Mouse (Mus musculus): Measurements from ENCODE around the gene Morc1. TPM values are rescaled to one million over a fixed set of nuclear protein-coding genes. Genes with fewer than 3 reads are reported as not detected.

Gene Morc1
- polyA plus RNA-seq, 1 experiment = not detected

DNA sequence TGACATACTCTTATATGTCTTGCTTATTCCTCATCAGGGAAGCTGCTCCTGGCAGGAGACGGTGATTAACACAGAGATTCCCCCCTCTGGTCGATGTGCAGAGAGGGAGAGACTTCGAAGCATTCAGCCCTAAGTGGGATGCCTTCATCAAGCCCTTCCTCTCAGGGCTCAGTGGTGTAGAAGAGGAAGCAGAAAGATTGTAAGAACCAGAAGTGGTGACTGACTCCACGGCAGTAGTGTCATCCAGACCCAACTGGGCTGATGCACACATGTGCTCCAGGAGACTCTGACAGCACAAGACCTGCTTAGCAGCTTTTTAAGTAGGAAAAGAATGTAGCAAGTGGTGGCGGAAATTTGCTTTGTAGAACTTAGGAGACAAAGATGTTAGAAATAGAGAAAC lies 143.0 kb downstream of the Morc1 start:
- H3K27ac ChIP-seq (ENCODE audit: insufficient read depth, low read length) = no peak overlapping the region

DNA sequence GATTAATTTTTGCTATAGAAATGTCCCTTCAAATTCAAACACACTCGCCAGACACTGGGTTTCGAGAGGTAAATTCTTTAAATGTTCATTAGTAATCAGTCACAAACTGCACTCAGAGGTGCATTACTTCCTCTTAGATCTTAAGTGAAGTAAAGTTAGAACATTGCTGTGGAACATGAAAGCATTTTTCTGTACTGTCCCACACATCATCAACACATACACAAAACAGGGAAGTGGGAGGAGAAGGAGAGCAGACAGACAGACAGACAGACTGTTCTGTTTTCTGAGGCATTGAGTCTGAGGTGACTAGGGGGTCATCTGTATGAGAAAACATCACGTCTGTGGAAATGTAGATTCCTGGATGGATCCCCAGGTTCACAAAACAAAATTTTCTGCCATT lies 143.5 kb downstream of the Morc1 start:
- no peaks in the 10 kb centered on the region for H3K4me1 ChIP-seq (ENCODE audit: control insufficient read depth, insufficient read depth, low read length)
- no peak for TF ChIP-seq CTCF (IDR thresholded peaks at IDR 0.05; ENCODE audit: borderline replicate concordance, insufficient read depth, low read length)
- TF ChIP-seq POLR2A (IDR thresholded peaks at IDR 0.05; ENCODE audit: low read depth, low read length) = no peak
- no peak overlapping the region for H3K4me3 ChIP-seq (ENCODE audit: insufficient read depth, low read length)
- H3K27ac ChIP-seq (ENCODE audit: insufficient read depth, low read length) = no peak overlapping the region

More for the DNA sequence above, 143.0 kb downstream of the Morc1 start:
- H3K4me3 ChIP-seq (ENCODE audit: insufficient read depth, low read length) = no peak overlapping the region
- no peak for TF ChIP-seq POLR2A (IDR thresholded peaks at IDR 0.05; ENCODE audit: low read depth, low read length)
- TF ChIP-seq CTCF (IDR thresholded peaks at IDR 0.05; ENCODE audit: borderline replicate concordance, insufficient read depth, low read length) = no peak
- H3K4me1 ChIP-seq (ENCODE audit: control insufficient read depth, insufficient read depth, low read length) = no peaks in the 10 kb centered on the region

DNA sequence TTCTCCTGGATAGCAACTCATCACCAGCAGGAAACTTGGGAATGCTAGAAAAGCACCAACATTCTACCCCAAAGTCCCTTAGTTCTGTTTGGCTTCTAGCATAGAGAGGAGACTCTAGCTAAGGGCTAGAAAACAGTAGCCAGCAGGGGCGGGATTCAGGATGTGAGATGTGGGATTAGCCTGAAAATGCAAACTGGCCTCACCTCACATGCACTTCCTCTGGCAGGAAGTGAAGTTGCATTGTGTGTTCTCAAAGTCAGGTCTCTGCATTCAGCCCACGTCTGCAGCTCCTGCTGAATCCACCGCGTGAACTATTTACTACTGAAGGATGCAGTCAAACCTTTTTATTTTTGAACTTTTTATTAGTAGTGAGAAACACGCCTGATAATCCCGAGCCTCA lies 154.3 kb downstream of the Morc1 start:
- no peak overlapping the region for H3K4me3 ChIP-seq (ENCODE audit: insufficient read depth, low read length)
- H3K4me1 ChIP-seq (ENCODE audit: control insufficient read depth, insufficient read depth, low read length) = no peaks in the 10 kb centered on the region
- TF ChIP-seq CTCF (IDR thresholded peaks at IDR 0.05; ENCODE audit: borderline replicate concordance, insufficient read depth, low read length) (no peak), POLR2A (IDR thresholded peaks at IDR 0.05; ENCODE audit: low read depth, low read length) (no peak)
- no peak overlapping the region for H3K27ac ChIP-seq (ENCODE audit: insufficient read depth, low read length)

DNA sequence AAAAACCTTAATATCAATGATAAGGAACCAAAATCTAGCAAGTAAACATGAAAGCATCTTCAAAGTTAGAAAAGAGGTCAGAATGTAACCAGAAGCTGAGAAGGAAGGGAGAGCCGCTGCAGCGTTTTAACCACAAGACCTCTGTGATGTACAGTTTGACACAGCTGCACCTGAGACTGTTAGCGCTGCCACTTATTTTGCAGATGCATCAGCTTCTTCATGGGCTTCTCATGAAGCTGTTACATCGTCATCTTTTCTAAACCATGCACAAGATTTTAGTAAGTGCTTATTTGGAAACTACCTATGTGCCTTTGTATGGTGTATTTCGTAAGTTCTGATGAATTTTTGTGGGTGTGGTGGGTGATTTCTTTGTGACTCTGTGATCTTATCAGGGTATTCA lies 163.4 kb downstream of the Morc1 start:
- H3K27ac ChIP-seq (ENCODE audit: insufficient read depth, low read length) = no peak overlapping the region
- no peaks in the 10 kb centered on the region for H3K4me1 ChIP-seq (ENCODE audit: control insufficient read depth, insufficient read depth, low read length)
- TF ChIP-seq POLR2A (IDR thresholded peaks at IDR 0.05; ENCODE audit: low read depth, low read length) (no peak), CTCF (IDR thresholded peaks at IDR 0.05; ENCODE audit: borderline replicate concordance, insufficient read depth, low read length) (no peak)
- no peak overlapping the region for H3K4me3 ChIP-seq (ENCODE audit: insufficient read depth, low read length)

DNA sequence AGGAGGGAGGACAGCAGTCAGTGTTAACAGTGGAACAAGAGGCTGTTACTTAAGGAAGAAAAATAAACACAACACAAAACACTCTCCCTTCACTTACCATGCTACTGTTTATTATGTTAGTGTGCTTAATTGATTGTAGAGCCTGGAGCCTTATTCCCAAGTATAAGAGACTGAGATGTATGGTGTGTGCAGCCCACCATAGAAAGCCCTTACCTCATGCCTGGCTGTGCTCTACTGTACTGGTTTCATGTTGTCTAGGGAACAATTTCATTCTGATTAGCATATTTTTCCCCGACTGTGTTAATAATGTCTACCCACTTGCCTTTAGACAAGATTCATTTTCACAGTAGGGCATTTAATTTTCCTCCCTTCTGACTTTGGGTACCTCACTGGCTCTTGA lies 164.2 kb downstream of the Morc1 start:
- H3K27ac ChIP-seq (ENCODE audit: insufficient read depth, low read length) = no peak overlapping the region
- no peaks in the 10 kb centered on the region for H3K4me1 ChIP-seq (ENCODE audit: control insufficient read depth, insufficient read depth, low read length)
- H3K4me3 ChIP-seq (ENCODE audit: insufficient read depth, low read length) = no peak overlapping the region
- TF ChIP-seq CTCF (IDR thresholded peaks at IDR 0.05; ENCODE audit: borderline replicate concordance, insufficient read depth, low read length) = no peak
- TF ChIP-seq POLR2A (IDR thresholded peaks at IDR 0.05; ENCODE audit: low read depth, low read length) = no peak

DNA sequence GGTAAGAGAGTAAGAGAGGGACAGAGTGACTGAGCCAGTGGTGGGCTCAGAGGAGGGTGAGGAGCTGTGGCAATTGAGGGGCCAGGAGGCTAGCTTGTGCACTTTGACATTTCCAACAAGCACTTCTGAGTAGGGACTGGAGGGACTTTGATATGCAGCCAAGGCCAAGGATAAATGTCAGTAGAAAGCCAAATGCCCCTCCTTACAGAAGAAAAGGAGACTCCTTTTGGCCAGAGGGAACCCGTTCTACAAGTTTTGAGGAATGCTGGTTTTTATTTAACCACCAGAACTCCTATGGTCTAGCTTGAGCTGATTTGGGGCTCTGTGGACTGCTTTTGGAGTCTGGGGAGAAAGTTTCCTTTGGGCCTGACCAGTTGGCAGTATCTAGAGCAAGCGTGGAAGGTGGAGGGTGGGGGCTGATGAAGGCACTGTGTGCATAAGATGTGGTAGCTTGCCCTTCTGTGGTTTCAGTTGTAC lies 172.7 kb downstream of the Morc1 start:
- TF ChIP-seq POLR2A (IDR thresholded peaks at IDR 0.05; ENCODE audit: low read depth, low read length) (no peak), CTCF (IDR thresholded peaks at IDR 0.05; ENCODE audit: borderline replicate concordance, insufficient read depth, low read length) (no peak)
- no peak overlapping the region for H3K4me3 ChIP-seq (ENCODE audit: insufficient read depth, low read length)
- H3K27ac ChIP-seq (ENCODE audit: insufficient read depth, low read length) = no peak overlapping the region
- H3K4me1 ChIP-seq (ENCODE audit: control insufficient read depth, insufficient read depth, low read length) = no peaks in the 10 kb centered on the region

DNA sequence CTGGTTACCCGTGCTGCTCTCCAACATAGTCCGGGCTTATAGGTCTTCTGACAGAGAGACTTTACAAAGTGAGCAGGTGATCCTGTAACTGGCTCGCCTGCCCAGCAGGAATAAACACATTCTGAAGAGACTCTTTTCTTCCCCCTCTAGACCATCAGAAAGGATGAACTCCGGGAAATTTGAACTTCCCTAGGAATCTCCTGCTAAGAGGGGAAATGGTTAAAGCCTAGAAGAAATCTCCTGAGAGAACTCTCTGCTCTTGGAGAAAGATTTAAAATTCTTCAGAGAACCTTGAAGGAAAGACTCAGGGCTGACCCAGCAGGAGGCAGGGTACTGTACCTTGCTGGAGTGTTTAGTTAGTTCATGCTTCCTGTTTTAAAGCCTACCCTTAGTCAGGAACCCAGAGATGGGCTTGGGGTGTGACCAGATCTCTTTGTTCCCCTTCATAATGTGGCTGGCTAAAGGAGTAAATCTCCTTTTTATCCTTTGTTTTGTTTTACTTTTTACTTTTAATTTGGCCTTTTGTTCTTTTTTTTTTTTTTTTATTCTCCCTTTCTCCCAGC lies 175.5 kb downstream of the Morc1 start:
- no peak overlapping the region for H3K4me3 ChIP-seq (ENCODE audit: insufficient read depth, low read length)
- no peak for TF ChIP-seq CTCF (IDR thresholded peaks at IDR 0.05; ENCODE audit: borderline replicate concordance, insufficient read depth, low read length)
- no peak for TF ChIP-seq POLR2A (IDR thresholded peaks at IDR 0.05; ENCODE audit: low read depth, low read length)
- no peak overlapping the region for H3K27ac ChIP-seq (ENCODE audit: insufficient read depth, low read length)
- no peaks in the 10 kb centered on the region for H3K4me1 ChIP-seq (ENCODE audit: control insufficient read depth, insufficient read depth, low read length)

DNA sequence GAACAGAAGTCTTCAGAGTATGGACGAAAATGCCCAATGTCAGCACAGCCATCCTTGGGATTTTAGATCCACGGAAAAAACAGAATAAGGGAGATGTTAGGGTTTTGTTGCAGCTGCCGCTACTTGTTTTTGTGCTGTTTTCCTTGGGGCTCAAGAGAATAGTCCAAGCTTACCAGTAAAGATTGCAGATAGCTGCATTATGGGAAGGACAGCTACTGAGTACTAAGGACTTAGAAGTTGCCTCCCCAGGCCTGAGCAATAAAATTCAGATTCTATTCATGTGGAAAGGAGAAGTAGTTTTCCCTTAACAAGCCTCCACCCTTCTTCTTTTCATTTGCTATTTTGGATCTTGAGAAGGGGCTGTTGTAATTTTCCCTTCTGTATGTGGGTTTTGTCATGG lies 177.2 kb downstream of the Morc1 start:
- TF ChIP-seq POLR2A (IDR thresholded peaks at IDR 0.05; ENCODE audit: low read depth, low read length) (no peak), CTCF (IDR thresholded peaks at IDR 0.05; ENCODE audit: borderline replicate concordance, insufficient read depth, low read length) (no peak)
- no peak overlapping the region for H3K27ac ChIP-seq (ENCODE audit: insufficient read depth, low read length)

DNA sequence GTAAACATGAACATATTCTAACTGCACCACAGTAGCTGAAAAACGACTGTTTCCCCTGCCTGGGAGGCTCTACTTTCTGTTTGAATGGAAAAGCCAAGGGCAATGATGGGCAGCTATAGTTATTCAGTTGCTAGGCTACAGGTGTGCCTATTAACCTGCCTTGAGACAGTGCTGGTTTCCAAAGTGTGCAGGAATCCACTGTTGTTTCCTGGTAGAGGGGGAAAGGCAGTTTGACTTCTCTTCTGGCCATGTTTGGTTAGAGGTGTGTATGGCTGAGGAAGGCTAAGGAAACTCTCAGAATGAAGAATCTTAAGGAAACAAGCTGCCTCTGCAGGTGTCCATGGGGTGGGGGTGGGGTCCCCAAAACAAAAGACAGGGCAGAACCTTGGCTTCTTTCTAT lies 179.8 kb downstream of the Morc1 start:
- H3K4me3 ChIP-seq (ENCODE audit: insufficient read depth, low read length) = no peak overlapping the region

More for the DNA sequence above, 177.2 kb downstream of the Morc1 start:
- Histone ChIP-seq H3K4me3 (ENCODE audit: insufficient read depth, low read length) (no peak overlapping the region), H3K4me1 (ENCODE audit: control insufficient read depth, insufficient read depth, low read length) (no peaks in the 10 kb centered on the region)

DNA sequence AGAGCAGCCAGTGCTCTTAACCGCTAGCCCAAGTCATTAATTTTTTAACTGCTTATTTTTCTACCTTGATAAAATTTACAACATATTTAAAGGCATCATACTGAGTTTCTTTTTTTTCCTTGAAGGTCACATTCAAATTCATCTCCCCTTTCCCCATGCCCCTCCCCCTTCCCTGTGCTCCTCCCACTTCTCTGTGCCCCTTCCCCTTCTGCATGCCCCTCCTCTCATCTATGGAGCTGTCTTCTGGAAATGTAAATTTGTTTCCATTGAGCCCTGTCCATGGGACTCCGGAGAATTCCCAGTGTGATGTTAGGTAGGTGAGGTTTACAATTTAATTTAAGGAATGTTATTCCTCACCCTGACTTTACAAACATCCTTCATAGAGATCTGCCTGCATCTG lies 180.4 kb downstream of the Morc1 start:
- no peak overlapping the region for H3K27ac ChIP-seq (ENCODE audit: insufficient read depth, low read length)
- no peak for TF ChIP-seq CTCF (IDR thresholded peaks at IDR 0.05; ENCODE audit: borderline replicate concordance, insufficient read depth, low read length)
- no peak for TF ChIP-seq POLR2A (IDR thresholded peaks at IDR 0.05; ENCODE audit: low read depth, low read length)

More for the DNA sequence above, 179.8 kb downstream of the Morc1 start:
- TF ChIP-seq POLR2A (IDR thresholded peaks at IDR 0.05; ENCODE audit: low read depth, low read length) (no peak), CTCF (IDR thresholded peaks at IDR 0.05; ENCODE audit: borderline replicate concordance, insufficient read depth, low read length) (no peak)
- no peaks in the 10 kb centered on the region for H3K4me1 ChIP-seq (ENCODE audit: control insufficient read depth, insufficient read depth, low read length)
- H3K27ac ChIP-seq (ENCODE audit: insufficient read depth, low read length) = no peak overlapping the region

More for the DNA sequence above, 180.4 kb downstream of the Morc1 start:
- no peaks in the 10 kb centered on the region for H3K4me1 ChIP-seq (ENCODE audit: control insufficient read depth, insufficient read depth, low read length)
- H3K4me3 ChIP-seq (ENCODE audit: insufficient read depth, low read length) = no peak overlapping the region

Measured in embryonic fibroblast, embryonic 13.5 days (primary cell).